Mouse (Mus musculus) testis, postnatal 10 days (tissue): Measurements from ENCODE around the gene Pxdn.

Experiments used
- DNase-seq: peaks from one replicate; pipeline ENCODE4 v3.0.0; 2021; ENCODE audit warnings: low spot score

Pxdn gene

DNA sequence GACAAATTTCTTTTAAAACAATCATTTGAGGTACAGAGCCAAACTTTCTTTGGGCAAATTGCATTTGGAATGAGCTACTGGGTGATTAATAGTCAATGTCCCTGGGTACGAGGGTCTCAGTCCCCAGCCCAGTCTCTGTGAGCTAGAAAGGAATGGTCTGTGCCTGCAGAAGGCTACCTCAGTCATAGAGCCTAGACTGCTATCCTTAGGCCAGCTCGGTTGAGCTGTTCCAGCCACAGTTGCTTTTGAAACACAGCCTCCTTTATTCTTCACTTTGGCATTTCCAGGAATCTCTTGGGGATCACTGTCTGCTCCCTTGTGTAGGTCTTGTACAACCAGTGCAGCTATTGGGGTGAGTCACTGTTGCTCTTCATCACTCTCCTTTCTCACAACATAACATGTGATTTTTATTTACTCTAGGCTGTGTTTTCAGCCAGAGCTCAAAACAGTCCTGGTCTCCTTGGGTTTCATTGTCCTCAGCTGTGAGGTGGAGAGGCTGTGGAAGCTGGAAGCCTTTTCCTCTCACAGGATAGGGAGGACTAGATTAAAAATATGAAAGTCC, 86.9 kb downstream of the Pxdn start:
- no peak for DNase-seq

DNA sequence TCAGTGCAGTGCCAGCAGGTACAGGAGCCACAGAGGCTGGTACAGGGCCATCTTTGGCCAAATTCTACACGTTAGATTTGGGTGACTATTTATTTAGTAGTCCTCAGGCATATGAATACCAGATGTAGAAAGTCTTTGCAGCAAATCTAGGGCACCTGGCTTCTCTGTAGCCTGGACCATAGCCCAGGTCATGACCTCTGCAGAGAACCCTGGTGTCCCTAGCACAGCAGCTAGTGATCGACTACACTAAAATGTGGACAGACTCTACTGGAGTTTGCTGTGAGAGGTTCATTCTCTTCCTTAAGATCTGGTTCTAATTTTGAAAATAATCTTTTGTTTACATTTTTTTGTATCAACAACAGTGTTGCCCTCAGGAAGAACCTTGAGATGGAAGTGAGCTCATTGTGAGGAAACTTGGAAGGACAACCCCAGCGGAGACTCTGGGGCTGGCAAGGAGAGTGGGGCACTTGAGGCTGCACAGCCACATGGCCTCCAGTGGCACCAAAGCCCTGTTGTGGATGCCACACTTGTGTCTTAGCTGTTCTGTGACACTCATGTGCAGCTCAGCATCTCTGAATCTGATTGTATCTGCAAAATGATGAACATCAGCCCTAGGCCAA, 90.4 kb downstream of the Pxdn start:
- no peak for DNase-seq

DNA sequence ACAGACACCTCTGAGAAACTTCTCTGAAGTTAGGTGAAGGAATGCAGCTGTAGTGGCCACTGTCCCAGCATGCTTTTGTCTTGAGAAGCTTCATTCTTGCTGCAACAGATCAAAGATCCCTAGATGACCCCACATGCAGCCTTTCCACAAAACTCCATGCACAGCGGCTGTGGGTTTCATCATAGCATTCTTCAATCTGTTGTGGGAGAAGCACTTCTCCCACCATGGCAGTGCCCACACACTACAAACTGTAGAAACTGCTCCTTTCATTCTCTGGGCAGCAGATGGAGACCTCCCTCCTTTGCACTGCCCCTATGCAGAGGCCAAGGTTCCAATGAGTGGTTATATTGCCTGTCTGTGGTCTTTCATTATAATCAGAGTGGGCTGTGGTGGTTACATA, 91.7 kb downstream of the Pxdn start:
- DNase-seq = no peak

DNA sequence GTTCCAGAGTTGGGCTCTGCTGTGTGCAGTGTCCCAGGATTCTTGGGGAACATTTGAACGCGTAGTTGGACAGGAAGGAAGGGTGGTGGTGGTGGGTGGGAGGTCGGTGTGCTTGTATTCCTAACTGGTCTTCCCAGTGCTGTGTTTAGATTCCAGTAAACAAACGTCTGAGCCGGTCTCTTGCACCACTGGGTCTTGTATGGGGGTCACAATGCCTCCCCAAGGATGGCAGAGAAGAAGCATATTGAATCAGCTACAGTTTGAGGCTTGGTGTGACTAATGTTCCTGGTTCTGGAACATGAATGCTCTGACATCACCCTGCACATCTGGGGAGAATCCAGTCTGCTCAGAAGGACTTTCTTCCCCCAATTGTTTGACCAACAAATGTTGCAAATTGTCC, 93.2 kb downstream of the Pxdn start:
- DNase-seq = no peak

DNA sequence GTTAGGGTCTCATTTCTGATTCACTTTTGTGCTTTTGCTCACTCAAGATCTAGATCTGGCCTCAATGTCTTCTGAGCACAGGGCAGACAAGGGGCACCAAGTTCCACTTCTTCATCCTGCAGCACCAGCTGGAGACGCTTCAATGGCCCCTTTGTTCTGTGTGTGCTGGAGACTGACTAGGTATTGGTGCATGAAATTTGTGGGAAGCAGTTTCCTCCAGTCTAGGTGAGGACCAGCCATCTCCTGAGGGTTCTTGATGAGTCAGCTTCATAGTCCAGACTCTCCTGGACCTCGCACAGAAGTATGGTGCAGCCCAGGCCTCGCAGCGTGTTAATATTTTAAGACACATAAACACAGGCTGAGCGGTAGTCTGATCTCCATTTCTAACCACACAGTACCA, 97.3 kb downstream of the Pxdn start:
- no peak for DNase-seq

DNA sequence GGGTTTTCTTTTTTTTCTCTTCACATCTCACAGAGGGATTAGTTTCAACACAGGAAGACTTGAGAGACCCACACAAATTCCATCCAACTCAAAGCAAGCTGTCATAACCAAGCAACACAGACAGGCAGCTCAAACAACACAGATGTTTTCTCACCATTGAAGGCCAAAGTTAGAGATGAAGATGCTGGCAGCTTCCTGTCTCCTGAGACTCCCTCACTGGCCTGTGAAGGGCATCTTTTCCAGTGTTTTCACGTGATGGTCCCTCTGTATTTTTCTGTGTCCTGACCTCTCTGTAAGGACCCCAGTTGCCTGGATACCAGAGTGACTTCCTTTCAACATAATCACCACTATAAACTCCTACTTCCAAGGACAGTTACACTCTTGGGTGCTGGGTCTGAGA, 98.0 kb downstream of the Pxdn start:
- no peak for DNase-seq

DNA sequence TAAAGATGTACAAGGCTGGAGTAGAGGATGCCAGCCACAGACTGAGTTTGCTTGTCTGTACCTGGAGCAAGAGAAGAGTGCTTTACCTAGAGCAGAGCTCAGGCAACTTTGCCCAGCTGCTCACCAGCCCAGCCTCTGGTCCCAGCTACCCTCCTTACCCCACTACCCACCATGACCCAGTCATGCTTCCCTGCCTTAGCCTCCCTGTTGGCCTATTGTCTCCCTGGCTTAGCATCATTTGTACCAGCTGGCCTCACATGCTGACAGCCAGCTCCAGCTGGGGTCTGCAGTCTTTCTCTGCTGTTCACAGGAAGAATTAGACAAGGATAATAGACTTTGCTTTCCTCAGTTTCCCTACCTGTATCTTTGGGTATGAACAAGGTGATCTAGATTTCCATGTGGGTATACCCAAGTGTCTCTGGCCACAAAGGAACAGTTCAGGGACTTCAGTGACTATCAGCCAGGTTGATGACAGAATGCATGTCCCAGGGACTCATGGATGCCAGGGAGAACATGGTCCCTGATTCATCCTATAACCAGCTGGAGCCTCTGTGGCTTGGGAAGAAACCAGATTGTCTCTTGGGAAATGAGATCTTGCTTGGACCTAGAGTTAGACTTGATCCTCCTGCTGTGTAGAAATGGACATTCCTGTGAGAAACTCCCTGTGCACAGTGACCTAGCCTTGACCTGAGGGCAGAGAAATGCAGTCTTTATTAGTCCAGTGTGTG, 98.6 kb downstream of the Pxdn start:
- DNase-seq = no peak

DNA sequence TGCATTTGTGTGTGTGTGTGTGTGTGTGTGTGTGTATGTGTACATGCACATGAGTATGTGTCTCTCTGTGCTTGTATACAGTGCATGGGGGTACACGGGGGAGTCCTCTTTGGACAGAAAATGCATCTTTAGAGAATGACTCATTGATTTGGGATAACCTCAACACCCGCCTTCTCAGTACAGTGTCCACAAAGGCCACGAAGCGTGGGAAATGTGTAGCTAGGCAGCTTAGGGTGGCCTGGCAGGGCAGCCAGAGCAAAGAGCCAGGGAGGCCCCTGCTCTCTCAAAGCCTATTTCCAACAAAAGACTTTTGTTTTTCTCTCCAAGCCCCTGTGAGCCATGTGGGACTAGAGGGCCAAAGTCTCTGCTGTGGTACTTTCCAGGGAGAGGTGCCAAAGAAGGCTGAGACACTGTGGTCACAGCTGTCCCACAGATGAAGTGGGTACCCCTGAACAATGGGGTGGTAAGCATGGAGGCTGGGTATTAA, 99.2 kb downstream of the Pxdn start:
- DNase-seq = no peak

DNA sequence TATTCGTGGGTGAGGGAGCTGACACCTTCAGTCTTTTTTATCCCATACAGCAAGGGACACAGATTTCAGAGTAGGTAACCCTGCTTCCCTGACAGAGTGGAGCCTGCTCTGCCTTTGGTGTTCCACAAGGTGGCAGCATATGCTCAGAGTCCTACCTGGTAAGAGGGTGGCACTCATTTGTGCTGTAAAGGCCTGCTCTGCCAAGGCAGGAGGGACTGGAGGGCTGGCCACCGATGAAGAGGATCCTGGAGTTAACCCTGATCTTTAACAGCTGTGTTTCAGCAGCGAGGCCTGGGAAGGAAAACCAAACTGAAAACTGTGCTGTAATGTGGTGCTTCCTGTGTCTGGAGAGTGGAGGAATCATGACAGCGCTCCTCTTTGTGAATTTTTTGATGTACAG, 102.2 kb downstream of the Pxdn start:
- DNase-seq = peak; percentile 66

DNA sequence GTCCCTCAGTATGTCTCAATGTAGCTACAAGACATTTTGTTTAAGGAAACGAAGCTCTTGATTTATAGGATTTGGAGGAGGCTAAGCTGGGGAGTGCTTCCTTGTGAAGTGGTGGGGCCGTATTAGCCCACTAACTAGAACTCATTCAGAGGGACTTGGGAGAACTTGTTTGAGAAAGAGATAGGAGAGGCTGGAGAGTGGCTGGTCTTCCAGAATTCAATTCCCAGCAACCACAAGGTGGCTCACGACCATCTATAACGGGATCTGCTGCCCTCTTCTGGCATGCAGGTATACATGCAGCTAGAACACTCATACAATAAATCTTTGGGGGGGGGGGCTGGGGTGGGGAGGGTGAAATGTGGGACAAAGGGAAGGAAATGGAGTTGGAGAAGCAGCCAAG, 102.7 kb downstream of the Pxdn start:
- peak; percentile 62 for DNase-seq

DNA sequence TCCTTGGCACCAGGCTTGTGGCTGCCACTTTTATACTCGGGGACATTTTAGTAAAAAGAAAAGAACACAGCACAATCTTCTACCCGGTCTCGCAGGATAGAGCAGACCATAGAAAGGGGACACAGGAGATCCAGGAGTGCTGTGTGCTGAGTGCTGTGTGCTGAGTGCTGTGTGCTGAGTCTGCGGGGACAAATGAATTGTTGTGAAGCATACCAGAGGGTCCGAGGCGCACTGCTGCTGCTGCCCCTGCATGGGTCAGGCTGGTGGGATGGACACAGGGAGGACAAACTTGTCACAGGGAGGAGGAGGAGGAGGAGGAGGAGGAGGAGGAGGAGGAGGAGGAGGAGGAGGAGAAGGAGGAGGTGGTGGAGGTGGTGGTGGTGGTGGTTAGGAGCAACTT, 111.4 kb downstream of the Pxdn start:
- peak; percentile 27 for DNase-seq

DNA sequence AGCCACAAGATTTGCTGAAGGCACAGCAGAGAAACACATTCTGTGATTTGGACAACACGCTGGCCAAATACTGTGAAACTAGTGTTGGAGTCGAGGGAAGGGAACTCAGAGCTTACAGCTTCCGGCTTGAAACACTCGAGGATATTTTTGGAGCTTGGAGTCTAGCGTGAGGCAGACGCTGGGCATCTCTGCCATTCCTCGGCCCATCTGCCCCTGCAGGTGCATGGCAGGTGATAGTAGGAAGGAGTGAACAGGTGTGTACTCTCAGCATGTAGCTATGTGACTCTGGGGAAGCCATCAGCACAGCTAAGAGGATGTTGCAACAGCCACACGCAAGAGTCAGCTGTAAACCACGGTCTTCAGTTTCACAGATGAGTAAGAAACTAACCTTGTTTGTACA, 112.4 kb downstream of the Pxdn start:
- peak; percentile 19 for DNase-seq

DNA sequence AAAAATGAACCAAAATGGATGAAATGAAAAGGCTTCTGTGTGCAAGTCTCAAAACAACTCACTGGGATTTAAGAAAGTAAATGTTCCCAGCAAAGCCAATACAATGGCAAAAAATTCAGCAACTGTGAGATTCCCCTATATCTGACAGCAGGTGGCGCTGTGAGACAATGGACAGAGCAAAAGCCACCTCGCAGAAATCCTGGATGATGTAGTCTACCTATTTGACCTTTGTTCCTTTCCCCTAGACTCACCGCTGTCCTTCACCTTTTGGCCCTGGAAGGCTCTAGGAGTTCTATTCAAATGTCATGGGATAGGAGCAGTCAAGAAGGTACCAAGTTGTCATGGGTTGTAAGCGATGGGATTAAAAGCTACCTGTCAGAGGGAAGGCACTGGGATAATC, 112.8 kb downstream of the Pxdn start:
- DNase-seq = peak; percentile 78

DNA sequence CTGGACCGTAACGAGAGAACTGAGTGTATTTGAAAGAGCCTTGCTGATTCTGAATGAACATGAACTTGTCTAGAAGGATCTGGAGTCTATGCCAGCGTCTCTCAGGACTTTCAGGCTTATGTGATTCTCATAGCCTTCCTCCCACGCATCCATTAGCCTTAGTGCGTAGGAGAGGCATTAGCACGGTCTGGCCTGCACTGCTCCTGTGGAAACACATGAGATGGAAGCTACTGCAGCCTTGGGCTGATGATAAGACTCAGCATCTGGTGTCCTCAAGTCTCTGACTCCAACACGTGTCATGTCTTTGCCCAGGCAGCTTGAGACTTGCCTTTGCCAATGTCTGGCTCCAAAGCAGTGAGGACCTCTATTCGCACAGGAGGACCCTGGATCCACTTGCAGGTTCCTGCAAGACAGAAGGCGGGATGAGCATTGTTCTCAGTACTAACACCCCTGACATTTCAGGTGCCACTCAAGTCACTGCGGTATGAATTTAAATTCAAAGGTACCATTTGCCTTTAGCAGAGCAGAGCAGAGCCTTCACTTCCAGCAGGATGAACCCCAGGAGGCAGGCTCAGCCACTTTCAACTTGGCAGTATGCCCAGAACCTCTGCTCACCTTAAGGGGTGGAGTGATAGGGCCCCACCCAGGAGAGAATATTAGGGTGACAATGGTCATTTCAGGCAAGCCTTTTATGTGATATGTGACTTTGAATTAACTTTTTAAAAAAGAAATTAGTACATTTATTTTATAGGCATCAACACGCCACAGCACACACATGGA, 117.5 kb downstream of the Pxdn start:
- no peak for DNase-seq

DNA sequence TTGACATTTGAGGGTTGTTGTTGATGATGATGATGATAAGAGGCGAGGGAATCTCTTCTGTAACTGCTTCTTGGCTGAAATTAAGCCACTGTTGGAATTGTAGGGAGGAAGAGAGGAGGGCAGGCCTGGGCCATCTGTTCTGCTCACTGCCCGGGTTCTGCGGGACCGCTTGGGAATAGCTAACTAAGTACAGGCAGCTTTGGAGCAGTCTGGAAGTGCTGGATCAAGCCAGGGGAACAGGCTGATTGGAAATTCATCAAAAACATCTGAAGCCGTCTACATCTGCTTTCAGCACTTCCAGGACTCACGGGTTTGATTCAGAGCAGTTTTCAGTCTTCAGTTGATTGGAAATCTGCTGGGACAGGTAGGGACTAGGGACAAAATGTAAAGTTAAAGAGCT, 120.6 kb downstream of the Pxdn start:
- peak; percentile 7 for DNase-seq

DNA sequence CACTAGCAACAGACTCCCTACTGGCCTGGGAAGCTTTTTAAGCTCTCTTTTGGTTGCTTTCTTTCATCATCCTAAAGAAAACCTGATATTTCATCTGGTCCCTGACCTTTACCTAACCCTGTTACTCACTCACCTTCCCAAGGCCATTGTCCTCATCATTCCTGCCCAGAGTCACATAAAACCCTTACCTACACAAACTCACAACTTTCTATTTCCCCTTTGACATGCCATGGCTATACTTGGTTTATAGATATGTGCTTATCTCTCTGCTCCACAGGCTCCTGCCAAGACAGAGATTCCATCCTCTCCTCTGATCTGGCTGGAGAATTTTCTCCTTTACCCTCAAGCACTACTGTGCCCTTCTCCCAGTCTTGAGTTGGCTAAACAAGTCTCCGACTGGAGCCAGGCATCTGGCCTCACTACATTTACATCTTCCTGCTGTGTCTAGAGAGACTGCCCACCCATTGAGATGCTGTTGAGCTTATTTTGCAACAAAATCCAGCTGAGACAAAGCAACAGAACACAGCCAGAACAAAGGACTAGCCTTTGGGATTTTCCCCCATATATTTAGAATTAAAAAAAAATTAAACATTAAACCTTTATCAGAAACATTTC, 124.2 kb downstream of the Pxdn start:
- peak; percentile 19 for DNase-seq

DNA sequence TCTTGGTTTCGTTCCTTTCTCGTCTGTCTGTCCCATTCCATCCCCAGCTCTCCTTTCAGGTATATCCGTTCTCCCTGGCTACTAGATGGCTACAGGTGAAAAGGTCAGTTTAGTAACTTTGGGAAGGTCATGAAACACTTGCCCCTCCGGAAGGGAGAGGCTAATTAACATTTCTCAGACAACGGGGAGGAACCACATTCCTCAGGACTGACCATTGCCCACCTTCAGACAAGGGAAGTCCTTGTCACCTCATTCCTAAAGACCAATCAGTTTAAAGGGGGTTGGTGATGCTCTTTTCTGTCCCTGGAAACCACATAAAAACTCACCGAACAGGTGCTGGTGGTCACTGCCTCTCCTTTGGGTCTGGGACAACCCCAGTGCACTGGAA, 124.7 kb downstream of the Pxdn start:
- DNase-seq = peak; percentile 4
